Mouse (Mus musculus) hindbrain, embryonic 16.5 days (tissue): Measurements from ENCODE around the gene Lipo4. TPM values are rescaled to one million over a fixed set of nuclear protein-coding genes. Genes with fewer than 3 reads are reported as not detected.
"Not testable (repeated sequence)": the region's sequence is repeated elsewhere in the genome, so short reads cannot be mapped to it uniquely, and the experiment has no call there.

Experiments used
- ATAC-seq: fragments of 200-750 bp; cut with Nextera tagmentation; 2 replicates; pipeline ENCODE4 v1.8.0; 2017; ENCODE audit warnings: moderate TSS enrichment, moderate library complexity
- H3K27ac ChIP-seq: fragments of 300-500 bp; sonication (generic); 2 replicates; pipeline ENCODE4 v1.5.1; 2014; ENCODE audit warnings: low read depth, mild to moderate bottlenecking, control low read depth, low read length, moderate library complexity
- H3K27me3 ChIP-seq: fragments of 300-500 bp; sonication (generic); replicated peaks from 2 replicates; pipeline ENCODE4 v1.6.1; 2014; ENCODE audit warnings: low read length; ENCODE audit not compliant: control insufficient read depth, insufficient read depth
- H3K36me3 ChIP-seq: fragments of 300-500 bp; sonication (generic); 2 replicates; pipeline ENCODE4 v1.6.1; 2014; ENCODE audit warnings: mild to moderate bottlenecking, low read length, moderate library complexity, mixed read lengths; ENCODE audit not compliant: control insufficient read depth, insufficient read depth
- H3K4me1 ChIP-seq: fragments of 300-500 bp; sonication (generic); 2 replicates; pipeline ENCODE4 v1.6.1; 2014; ENCODE audit warnings: low read depth, low read length; ENCODE audit not compliant: control insufficient read depth, insufficient read depth
- H3K4me2 ChIP-seq: fragments of 300-500 bp; sonication (generic); 2 replicates; pipeline ENCODE4 v1.6.1; 2014; ENCODE audit warnings: mild to moderate bottlenecking, low read length, control low read depth, moderate library complexity
- H3K4me3 ChIP-seq: fragments of 300-500 bp; sonication (generic); 2 replicates; pipeline ENCODE4 v1.5.1; 2014; ENCODE audit warnings: mild to moderate bottlenecking, low read length, control low read depth, moderate library complexity
- H3K9ac ChIP-seq: fragments of 300-500 bp; sonication (generic); 2 replicates; pipeline ENCODE4 v1.6.1; 2014; ENCODE audit warnings: low read depth, mild to moderate bottlenecking, control low read depth, low read length, moderate library complexity
- H3K9me3 ChIP-seq: fragments of 300-500 bp; sonication (generic); 2 replicates; pipeline ENCODE4 v1.6.1; 2014; ENCODE audit warnings: mild to moderate bottlenecking, low read length, moderate library complexity; ENCODE audit not compliant: control insufficient read depth
- WGBS: fragments of 180-500 bp; shearing (Covaris S2); extraction: QIAGEN DNeasy Blood & Tissue Kit; methylation state at CpG from one replicate; pipeline ENCODE4 v1.1.7; 2014; 5-methylcytosine and 5-hydroxymethylcytosine counted together
- polyA plus RNA-seq: library from polyadenylated mRNA; unstranded; fragments of >200 nt; fragmentation: Nextera tagmentation; extraction: Ambion mirVana; gene quantifications from 2 replicates; pipeline ENCODE4 v1.2.1, GENCODE M21; 2015

Lipo4 gene
- polyA plus RNA-seq, result not detected in 2 replicates

DNA sequence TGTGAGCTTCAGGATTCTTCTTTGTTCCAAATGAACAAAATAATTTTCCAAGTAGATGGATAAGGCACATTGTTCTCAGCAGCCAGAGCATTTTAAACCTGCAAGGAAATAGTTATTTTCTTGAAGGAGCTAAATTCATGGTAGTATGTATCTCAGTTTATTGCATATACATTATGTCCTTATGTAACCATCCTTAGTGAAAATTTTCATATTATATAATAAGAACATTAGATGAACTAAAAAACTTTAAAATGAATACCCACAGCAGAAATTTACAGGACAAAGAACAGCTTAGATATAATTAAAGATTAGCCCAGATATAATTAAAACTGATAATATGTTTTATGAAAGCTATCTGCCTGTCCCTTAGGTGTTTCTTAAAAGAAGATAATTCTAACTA lies at the start of gene Lipo4:
Lipo4 (minus strand) TSS at position 101 of the 400 bp plus-strand sequence.
- no peak for ATAC-seq

DNA sequence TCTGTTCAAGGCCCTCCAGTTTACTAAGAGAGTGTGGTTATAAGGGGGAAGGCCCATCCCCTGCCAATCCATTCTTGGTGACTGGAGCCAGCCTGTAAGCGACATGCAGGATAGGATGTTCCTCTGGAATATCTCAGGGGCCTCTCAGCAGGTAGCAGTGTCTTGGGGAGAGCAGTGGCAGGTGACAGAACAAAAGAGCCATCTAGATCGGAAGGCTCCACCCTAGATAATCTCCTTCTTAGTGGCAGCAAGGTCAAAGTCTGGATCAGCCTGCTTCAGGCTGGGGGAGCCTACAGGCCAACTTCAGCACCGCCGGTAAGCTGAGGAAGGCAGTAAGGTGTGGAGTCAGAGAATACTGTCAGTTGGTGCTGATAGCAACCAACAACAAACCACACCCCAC lies 61.2 kb downstream of the Lipo4 start:
- not testable (repeated sequence) for ATAC-seq

More for the DNA sequence above, at the start of gene Lipo4:
- Histone ChIP-seq H3K36me3 (no peaks in the 10 kb centered on the region), H3K27ac (no peak within 1 kb of the TSS), H3K4me2 (no peak within 1 kb of the TSS), H3K4me1 (no peaks in the 10 kb centered on the region), H3K27me3 (no peaks in the 10 kb centered on the region), H3K9ac (no peak within 1 kb of the TSS), H3K9me3 (no peaks in the 10 kb centered on the region), H3K4me3 (no peak within 1 kb of the TSS)

DNA sequence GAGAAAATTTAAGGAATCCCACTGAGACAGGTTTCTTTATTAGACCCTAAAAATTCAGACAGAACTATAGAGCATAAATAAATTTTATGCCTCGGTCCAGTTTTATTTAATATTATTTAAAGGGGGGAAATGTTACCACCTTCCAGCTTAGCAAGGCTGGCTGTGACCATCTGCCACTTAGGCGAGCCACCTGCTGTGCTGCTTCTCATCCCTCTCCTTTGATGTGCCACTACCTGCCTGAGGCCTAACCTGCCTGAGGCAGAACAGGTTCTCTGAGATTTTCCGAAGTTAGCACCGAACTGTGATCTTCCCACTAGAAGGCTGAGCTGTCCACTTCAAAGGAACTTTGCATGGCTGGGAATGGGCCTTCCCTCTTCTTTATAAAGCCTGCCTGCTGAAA lies 63.9 kb downstream of the Lipo4 start:
- Histone ChIP-seq H3K9ac (no peak overlapping the region), H3K27ac (no peak overlapping the region), H3K4me1 (no peaks in the 10 kb centered on the region), H3K9me3 (peaks cover 5% of the 10 kb centered on the region), H3K36me3 (no peaks in the 10 kb centered on the region), H3K27me3 (no peaks in the 10 kb centered on the region), H3K4me2 (no peak overlapping the region), H3K4me3 (no peak overlapping the region)
- no peak for ATAC-seq
- whole genome bisulfite sequencing, result 72% methylated on average over 4 of the region's 4 CpGs

More for the DNA sequence above, 61.2 kb downstream of the Lipo4 start:
- not testable (repeated sequence) for H3K27me3 ChIP-seq, H3K36me3 ChIP-seq, H3K4me3 ChIP-seq, H3K4me1 ChIP-seq, H3K9me3 ChIP-seq, H3K27ac ChIP-seq, H3K4me2 ChIP-seq, H3K9ac ChIP-seq
- 46% methylated on average over 4 of the region's 4 CpGs for WGBS

Other genes with a start within 250 kb of the Lipo4 start
- gene Rnls, start 125.5 kb downstream of the Lipo4 start, polyA plus RNA-seq, result 9.8 and 10.0 TPM in 2 replicates
- gene Gm8978, start 107.5 kb upstream of the Lipo4 start, polyA plus RNA-seq, result not detected in 2 replicates
- 0.95 and 1.1 TPM in 2 replicates for gene Lipo2, start 233.6 kb upstream of the Lipo4 start, polyA plus RNA-seq
- 13.1 and 14.6 TPM in 2 replicates for gene Lipo3, start 244.2 kb upstream of the Lipo4 start, polyA plus RNA-seq